Comparison of ENCODE assay signal across 21 mouse cellular contexts in the genomic region with DNA sequence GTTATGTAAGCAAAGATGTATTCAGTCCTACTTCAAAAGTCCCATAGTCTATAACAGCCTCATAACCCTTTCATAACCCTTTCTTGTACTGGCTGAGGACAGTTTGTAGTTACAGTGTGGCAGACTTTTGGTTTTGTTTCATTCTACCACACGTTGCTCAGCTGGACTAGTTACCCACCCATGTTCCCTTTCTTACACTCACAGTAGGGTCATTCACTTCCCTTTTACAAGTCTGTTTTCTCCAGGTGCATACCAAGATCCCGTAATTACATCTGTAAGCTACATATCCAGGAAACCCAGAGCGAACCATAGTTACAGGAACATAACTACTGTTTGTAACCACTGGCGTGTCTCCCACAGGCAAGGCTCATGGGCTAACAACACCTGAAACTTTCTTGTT.
DNase-seq lines count a peak whose midpoint lies in the region; ATAC-seq lines count a peak whose summit lies in the region.
"Had no signal": no experiment of that assay in that cellular context is flagged by ENCODE, and none has a peak within 500 bp of the region (broad histone marks: within the 10 kb centered on the region; RNA-seq: fewer than 3 reads in every experiment).

No protein-coding gene starts in this region.

- peak; percentile 9 for DNase-seq in heart, adult 11 months
- no peak for DNase-seq in heart, adult 8-10 months (ENCODE audit: low spot score)
- DNase-seq in right cerebral cortex, postnatal 36 days (ENCODE audit: low spot score in 2 of 2), result no peak
- DNase-seq: adrenal gland, adult 8-10 months; adrenal gland, postnatal 14 days; adrenal gland, postnatal 36 days; B cell, adult 2 months; cerebellum, adult 11-12 months; cerebellum, adult 2 months; cerebellum, adult 9-10 months; cerebellum, postnatal 10 days; cerebellum, postnatal 25 days; embryo, embryonic 11 days; forebrain, postnatal 0 days had no signal

- peak; percentile 51 to 64 for ATAC-seq in hematopoietic stem cell, adult 5-6 weeks (replicated peaks in 1 of 2; ENCODE audit: insufficient read depth in 1 of 2, low FRiP score in 2 of 2, low TSS enrichment in 1 of 2, low read depth in 1 of 2, poor library complexity in 2 of 2, severe bottlenecking in 2 of 2)
- ATAC-seq in megakaryocyte progenitor cell, adult 5-6 weeks (replicated peaks; ENCODE audit: poor library complexity), result 0 out of 2 replicates have a peak, but pooled peaks have one; percentile 23
- no peak for ATAC-seq in CD4-positive, CD25-positive, alpha-beta regulatory T cell, adult 4 months
- ATAC-seq: activated CD4-positive, CD25-positive, alpha-beta regulatory T cell, adult 4 months; forebrain, embryonic 13.5 days; forebrain, embryonic 15.5 days; forebrain, postnatal 0 days; Patski had no signal
